Mouse (Mus musculus) forebrain, embryonic 13.5 days (tissue): ENCODE data around the gene Metrn. TPM values are rescaled to one million over a fixed set of nuclear protein-coding genes. Genes with fewer than 3 reads are reported as not detected.

Experiments
- ATAC-seq: fragments of 200-750 bp; cut with Nextera tagmentation; 2 replicates; pipeline ENCODE4 v1.8.0; 2017
- H3K27ac ChIP-seq: fragments of 300-500 bp; sonication (generic); 2 replicates; pipeline ENCODE4 v1.5.1; 2015; ENCODE audit warnings: inconsistent platforms, mild to moderate bottlenecking, moderate library complexity
- H3K27me3 ChIP-seq: fragments of 300-500 bp; sonication (generic); 2 replicates; pipeline ENCODE4 v1.6.1; 2015; ENCODE audit warnings: mild to moderate bottlenecking, inconsistent platforms
- H3K36me3 ChIP-seq: fragments of 300-500 bp; sonication (generic); 2 replicates; pipeline ENCODE4 v1.6.1; 2015; ENCODE audit warnings: mild to moderate bottlenecking, inconsistent platforms; ENCODE audit not compliant: poor library complexity, severe bottlenecking
- H3K4me1 ChIP-seq: fragments of 300-500 bp; sonication (generic); 2 replicates; pipeline ENCODE4 v1.6.1; 2015; ENCODE audit warnings: inconsistent platforms
- H3K4me2 ChIP-seq: fragments of 300-500 bp; sonication (generic); 2 replicates; pipeline ENCODE4 v1.6.1; 2015; ENCODE audit warnings: inconsistent platforms, mild to moderate bottlenecking, moderate library complexity
- H3K4me3 ChIP-seq: fragments of 300-500 bp; sonication (generic); 2 replicates; pipeline ENCODE4 v1.5.1; 2015; ENCODE audit warnings: mild to moderate bottlenecking, inconsistent platforms
- H3K9ac ChIP-seq: fragments of 300-500 bp; sonication (generic); 2 replicates; pipeline ENCODE4 v1.6.1; 2015; ENCODE audit warnings: mild to moderate bottlenecking, inconsistent platforms
- H3K9me3 ChIP-seq: fragments of 300-500 bp; sonication (generic); replicated peaks from 2 replicates; pipeline ENCODE4 v1.6.1; 2016; ENCODE audit warnings: inconsistent platforms
- WGBS: fragments of 180-500 bp; shearing (Covaris S2); methylation state at CpG from one replicate; pipeline ENCODE4 v1.1.7; 2015; 5-methylcytosine and 5-hydroxymethylcytosine counted together
- polyA plus RNA-seq: library from polyadenylated mRNA; unstranded; fragments of >200 nt; fragmentation: Nextera tagmentation; extraction: Ambion mirVana; gene quantifications from 2 replicates; pipeline ENCODE4 v1.2.1, GENCODE M21; 2015

Gene Metrn
- polyA plus RNA-seq, 1 experiment from 2014 or later, result 43.7 TPM

- WGBS, result 20% methylated on average over 23 of the region's 23 CpGs
- peaks cover 56% of the 10 kb centered on the region for H3K4me1 ChIP-seq
- no peaks in the 10 kb centered on the region for H3K9me3 ChIP-seq
- H3K27ac ChIP-seq, result peak overlapping the region; percentile 82
- peaks cover 50% of the 10 kb centered on the region for H3K36me3 ChIP-seq
- peak overlapping the region; percentile 75 for H3K9ac ChIP-seq
- no peaks in the 10 kb centered on the region for H3K27me3 ChIP-seq
- peak overlapping the region; percentile 79 for H3K4me2 ChIP-seq
- ATAC-seq, result no peak
- peak overlapping the region; percentile 44 for H3K4me3 ChIP-seq
Observed at GRCm38 (mm10) chr17:25836397-25837075, 39.6 kb upstream of the Metrn start.

DNA sequence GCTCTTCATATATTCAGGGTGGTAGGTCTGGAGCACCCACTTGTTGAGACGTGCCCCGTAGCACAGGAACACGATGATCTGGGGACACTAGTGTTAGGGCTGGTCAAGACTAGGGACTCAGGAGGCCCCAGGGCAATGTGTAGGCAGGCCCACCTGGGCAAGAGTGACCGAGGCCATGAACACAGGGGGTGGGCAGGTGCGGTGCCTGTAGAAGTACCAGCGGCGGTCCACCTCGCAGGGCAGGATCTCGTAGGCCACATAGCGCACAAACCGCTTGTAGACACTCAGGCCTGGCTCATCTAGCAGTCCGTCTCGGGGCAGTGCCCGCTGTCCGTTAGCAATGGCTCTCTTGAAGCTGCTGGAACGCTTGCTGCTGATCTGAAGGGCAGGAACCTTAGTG lies 38.9 kb upstream of the Metrn start:
- Histone ChIP-seq H3K9ac (peak overlapping the region; percentile 75), H3K4me1 (peaks cover 63% of the 10 kb centered on the region), H3K9me3 (no peaks in the 10 kb centered on the region), H3K4me2 (peak overlapping the region; percentile 79), H3K4me3 (no peak overlapping the region), H3K27me3 (no peaks in the 10 kb centered on the region), H3K36me3 (peaks cover 50% of the 10 kb centered on the region), H3K27ac (peak overlapping the region; percentile 82; the same call in 1 of the 2 replicates)
- no peak for ATAC-seq
- 94% methylated on average over 16 of the region's 16 CpGs for WGBS

DNA sequence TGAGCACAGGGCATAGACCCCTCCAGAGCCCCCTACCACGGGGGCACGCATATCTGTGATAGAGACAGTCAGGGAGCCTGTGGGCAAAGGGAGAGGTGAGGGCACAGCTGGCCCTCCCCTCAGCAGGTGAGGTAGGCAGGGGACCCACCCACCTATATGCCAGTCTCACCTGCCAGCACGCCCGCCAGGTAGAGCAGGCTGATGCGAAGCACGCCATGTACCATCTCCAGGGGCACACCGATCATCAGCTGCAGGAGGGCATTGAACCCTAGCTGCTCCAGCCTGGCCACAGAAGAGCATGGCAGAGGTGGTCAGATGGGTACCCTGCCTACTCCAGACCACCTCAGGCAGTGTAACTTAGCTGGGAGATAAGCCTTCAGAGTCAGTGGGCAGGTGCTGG lies 38.4 kb upstream of the Metrn start:
- ATAC-seq, result no peak
- Histone ChIP-seq H3K4me3 (no peak overlapping the region), H3K9ac (peak overlapping the region; percentile 27), H3K4me1 (peaks cover 69% of the 10 kb centered on the region), H3K27ac (no peak overlapping the region; the same call in 1 of the 2 replicates), H3K36me3 (peaks cover 50% of the 10 kb centered on the region), H3K9me3 (no peaks in the 10 kb centered on the region), H3K27me3 (no peaks in the 10 kb centered on the region), H3K4me2 (peak overlapping the region; percentile 98)
- 93% methylated on average over 7 of the region's 7 CpGs for WGBS

- H3K4me2 ChIP-seq, result peak overlapping the region; percentile 98
- peaks cover 74% of the 10 kb centered on the region for H3K4me1 ChIP-seq
- WGBS, result 87% methylated on average over 12 of the region's 12 CpGs
- no peaks in the 10 kb centered on the region for H3K9me3 ChIP-seq
- H3K36me3 ChIP-seq, result peaks cover 50% of the 10 kb centered on the region
- H3K4me3 ChIP-seq, result peak overlapping the region; percentile 87
- H3K9ac ChIP-seq, result peak overlapping the region; percentile 89
- H3K27ac ChIP-seq, result no peak overlapping the region
- ATAC-seq, result no peak
- H3K27me3 ChIP-seq, result no peaks in the 10 kb centered on the region
Observed at GRCm38 (mm10) chr17:25834595-25835222, 37.8 kb upstream of the Metrn start.

GRCm38 (mm10) chr17:25833961-25834594 lies 37.1 kb upstream of the Metrn start:
- no peak for ATAC-seq
- H3K27ac ChIP-seq, result peak overlapping the region; percentile 90; the same call in 1 of the 2 replicates
- peak overlapping the region; percentile 98 for H3K4me2 ChIP-seq
- WGBS, result 54% methylated on average over 6 of the region's 6 CpGs
- no peaks in the 10 kb centered on the region for H3K27me3 ChIP-seq
- H3K9me3 ChIP-seq, result no peaks in the 10 kb centered on the region
- peaks cover 78% of the 10 kb centered on the region for H3K4me1 ChIP-seq
- H3K9ac ChIP-seq, result peak overlapping the region; percentile 89
- peak overlapping the region; percentile 87 for H3K4me3 ChIP-seq
- H3K36me3 ChIP-seq, result peaks cover 45% of the 10 kb centered on the region

GRCm38 (mm10) chr17:25833291-25833663 lies 36.3 kb upstream of the Metrn start, which contains the start of gene Stub1:
TSS of gene Stub1 (minus strand) at chr17:25833404.
- Histone ChIP-seq H3K4me2 (peak within 1 kb of the TSS; percentile 98), H3K9me3 (no peaks in the 10 kb centered on the region), H3K27ac (peak within 1 kb of the TSS; percentile 90), H3K4me3 (peak within 1 kb of the TSS; percentile 87), H3K27me3 (no peaks in the 10 kb centered on the region), H3K4me1 (peaks cover 81% of the 10 kb centered on the region), H3K9ac (peak within 1 kb of the TSS; percentile 89), H3K36me3 (peaks cover 40% of the 10 kb centered on the region)
- WGBS, result under 1% methylated on average over 24 of the region's 24 CpGs
- no peak for ATAC-seq

- Histone ChIP-seq H3K27me3 (no peaks in the 10 kb centered on the region), H3K9me3 (no peaks in the 10 kb centered on the region), H3K9ac (peak overlapping the region; percentile 89), H3K4me3 (peak overlapping the region; percentile 87), H3K4me2 (peak overlapping the region; percentile 98), H3K27ac (peak overlapping the region; percentile 90), H3K4me1 (peaks cover 79% of the 10 kb centered on the region), H3K36me3 (peaks cover 38% of the 10 kb centered on the region)
- ATAC-seq, result peak; percentile 90
- under 1% methylated on average over 77 of the region's 77 CpGs for WGBS
Observed at GRCm38 (mm10) chr17:25832436-25833290, 35.7 kb upstream of the Metrn start.

DNA sequence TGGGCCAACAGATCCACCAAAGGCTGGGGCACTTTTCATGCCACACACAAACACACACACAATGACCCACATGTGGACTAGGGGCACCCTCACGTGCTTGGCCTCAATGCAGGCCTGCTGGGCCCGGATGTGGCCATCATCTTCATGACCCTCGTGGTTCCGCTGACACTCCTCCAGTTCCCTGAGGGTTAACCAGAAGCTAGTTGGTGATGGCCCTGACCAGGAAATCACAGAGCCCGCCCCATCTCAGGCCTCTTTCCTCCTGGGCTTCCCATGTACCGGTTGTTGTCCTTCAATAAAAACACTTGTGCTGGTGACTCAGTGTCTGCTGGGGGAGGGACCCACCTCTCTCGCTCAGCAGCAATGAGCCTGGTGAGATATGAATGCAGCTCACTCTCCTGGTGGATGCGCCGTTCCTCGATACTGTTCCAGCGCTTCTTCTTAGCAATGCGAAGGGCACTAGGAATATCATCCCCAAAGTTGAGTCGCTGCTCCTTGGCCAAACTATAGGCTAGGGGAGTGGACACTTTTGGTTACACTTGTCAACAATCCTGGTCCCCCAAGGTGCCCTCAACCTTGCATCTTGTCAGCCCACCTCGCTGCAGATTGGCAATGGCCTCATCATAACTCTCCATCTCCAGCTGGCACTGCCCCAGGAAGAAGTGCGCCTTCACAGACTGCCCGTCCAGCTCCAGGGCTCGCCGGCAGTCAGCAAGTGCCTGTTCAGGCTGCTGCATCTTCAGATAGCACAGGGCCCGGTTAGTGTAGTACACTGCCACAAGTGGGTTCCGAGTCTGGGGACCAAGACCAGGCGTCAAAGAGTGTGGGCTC lies 34.7 kb upstream of the Metrn start:
- Histone ChIP-seq H3K27ac (peak overlapping the region; percentile 90; the same call in 1 of the 2 replicates), H3K9ac (peak overlapping the region; percentile 89), H3K36me3 (peaks cover 48% of the 10 kb centered on the region), H3K4me3 (peak overlapping the region; percentile 87), H3K4me1 (peaks cover 78% of the 10 kb centered on the region), H3K9me3 (no peaks in the 10 kb centered on the region), H3K4me2 (peak overlapping the region; percentile 98), H3K27me3 (no peaks in the 10 kb centered on the region)
- no peak for ATAC-seq
- WGBS, result 64% methylated on average over 21 of the region's 21 CpGs

DNA sequence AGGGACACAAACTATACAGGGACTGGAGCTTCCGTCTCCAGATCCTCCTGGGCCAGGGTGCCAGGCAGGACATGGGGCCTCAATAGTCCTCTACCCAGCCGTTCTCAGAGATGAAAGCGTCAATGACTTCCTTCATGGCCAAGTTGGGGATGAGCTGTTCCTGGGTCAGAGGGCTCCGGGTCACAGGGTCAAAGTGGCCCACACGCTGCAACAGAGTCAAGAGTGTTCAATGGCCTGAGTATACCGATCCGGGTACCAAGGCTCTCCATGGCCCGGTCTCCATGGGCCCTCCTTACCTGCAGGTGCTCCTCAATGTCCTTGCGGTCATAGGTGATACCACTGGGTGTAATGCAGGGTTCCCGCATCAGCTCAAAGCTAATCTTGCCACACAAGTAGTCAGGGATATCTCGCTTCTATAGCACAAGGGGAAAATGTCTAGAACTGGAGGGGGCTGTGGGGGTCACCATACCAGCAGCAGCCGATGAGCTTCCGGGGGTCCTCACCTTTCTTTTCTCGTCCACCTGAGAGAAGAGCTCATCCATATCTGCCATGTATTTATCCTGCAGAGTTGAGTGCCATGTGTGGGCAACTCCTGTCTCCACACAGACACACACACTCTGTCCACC lies 34.0 kb upstream of the Metrn start:
- no peaks in the 10 kb centered on the region for H3K27me3 ChIP-seq

GRCm38 (mm10) chr17:25830200-25830753 lies 33.3 kb upstream of the Metrn start:
- Histone ChIP-seq H3K4me1 (peaks cover 77% of the 10 kb centered on the region), H3K4me2 (peak overlapping the region; percentile 98), H3K27me3 (no peaks in the 10 kb centered on the region), H3K4me3 (peak overlapping the region; percentile 87), H3K36me3 (peaks cover 54% of the 10 kb centered on the region), H3K9ac (peak overlapping the region; percentile 89; the same call in 1 of the 2 replicates), H3K27ac (no peak overlapping the region), H3K9me3 (no peaks in the 10 kb centered on the region)
- ATAC-seq, result no peak
- 90% methylated on average over 4 of the region's 4 CpGs for WGBS

More for the DNA sequence above, 34.0 kb upstream of the Metrn start:
- Histone ChIP-seq H3K9me3 (no peaks in the 10 kb centered on the region), H3K9ac (peak overlapping the region; percentile 89), H3K36me3 (peaks cover 55% of the 10 kb centered on the region), H3K27ac (no peak overlapping the region), H3K4me3 (peak overlapping the region; percentile 87), H3K4me1 (peaks cover 78% of the 10 kb centered on the region), H3K4me2 (peak overlapping the region; percentile 98)
- 89% methylated on average over 14 of the region's 14 CpGs for WGBS
- no peak for ATAC-seq
